Mouse (Mus musculus): Measurements from ENCODE around the gene Pex14.

Gene Pex14

DNA sequence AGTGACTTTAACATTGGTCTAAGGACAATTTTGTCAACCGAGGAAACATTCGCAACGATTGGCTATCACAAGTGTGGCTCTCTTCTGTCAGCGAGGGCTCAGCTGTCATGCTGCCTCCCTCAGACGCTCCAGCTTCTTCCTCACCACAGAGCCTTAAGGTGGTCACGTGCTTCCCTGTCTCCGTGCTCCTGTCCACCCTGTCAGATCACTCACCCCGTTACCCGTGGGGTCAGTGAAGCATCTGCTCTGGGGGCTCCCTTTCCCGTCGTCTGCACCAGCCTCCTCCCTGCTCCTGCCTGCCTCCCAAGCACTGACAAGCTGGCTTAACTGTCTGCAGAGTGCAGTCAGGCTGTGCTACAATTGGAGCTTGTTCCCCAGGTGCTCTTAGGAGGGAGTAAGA lies 119.8 kb downstream of the Pex14 start:
- DNase-seq = no peak

DNA sequence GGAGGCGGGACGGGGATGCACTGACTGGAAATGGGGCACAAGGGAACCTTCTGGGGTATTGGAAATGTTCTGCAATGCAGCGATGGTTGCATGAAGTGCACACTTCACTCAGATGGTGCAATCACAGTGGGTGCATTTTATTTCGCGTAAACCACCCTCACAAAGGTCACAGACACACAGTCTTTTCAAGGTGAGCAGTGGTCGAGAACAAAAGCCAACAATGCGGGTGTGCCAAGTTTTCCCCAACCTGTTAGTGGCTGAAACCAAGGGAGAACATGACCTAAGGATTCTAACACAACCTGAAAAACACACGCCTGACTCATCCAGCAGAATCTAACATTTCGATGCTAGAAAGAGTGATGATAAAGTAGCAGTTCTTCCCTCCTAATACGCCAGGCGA lies 120.8 kb downstream of the Pex14 start:
- DNase-seq = no peak

DNA sequence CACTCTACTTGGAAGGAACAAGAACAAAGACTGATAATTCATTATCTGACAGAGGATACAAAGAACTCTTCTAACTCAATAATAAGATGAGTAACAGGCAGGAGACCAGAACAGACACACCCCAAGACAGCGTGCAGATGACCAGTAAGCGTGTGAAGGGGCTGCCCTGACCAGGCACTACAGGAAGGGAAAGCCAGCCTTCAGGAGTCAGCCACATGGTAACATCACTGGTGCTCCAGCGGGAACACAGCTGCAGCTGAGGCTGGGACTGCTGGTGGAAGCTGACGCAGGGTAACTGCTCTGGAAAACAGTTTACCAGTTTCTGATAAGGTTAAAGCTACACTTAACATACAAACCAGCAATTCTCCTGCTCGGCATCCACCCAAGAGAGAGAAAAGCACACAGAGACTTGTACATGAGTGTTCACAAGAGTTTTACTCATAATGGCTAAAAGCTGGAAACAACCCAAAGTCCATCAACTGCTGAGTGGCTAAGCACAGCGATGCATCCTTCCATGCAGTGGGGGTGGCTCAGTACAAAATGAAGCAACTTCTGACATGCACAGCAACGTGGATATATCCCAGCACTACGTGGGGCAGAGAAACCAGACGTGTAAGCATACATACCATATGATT lies 121.3 kb downstream of the Pex14 start:
- no peak for DNase-seq

DNA sequence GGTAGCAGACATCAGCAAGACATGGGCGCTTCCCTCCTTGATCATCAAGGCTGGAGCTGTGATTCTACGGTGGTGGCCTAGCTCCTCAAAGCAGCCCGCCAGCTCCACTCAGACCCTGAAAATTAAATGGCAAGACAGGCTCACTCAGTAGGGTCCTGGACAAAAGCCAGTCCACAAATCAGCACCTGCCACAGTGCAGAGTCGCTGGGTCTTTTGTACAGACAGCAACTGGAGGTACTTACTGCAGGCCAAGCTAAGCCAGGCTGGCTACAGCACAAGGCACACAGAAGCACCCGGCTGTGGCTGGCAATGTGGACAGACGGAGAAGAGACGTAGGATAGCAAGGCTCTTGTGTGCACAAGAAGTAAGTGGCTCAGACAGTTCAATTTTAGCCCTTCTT lies 124.8 kb downstream of the Pex14 start:
- no peak for DNase-seq

DNA sequence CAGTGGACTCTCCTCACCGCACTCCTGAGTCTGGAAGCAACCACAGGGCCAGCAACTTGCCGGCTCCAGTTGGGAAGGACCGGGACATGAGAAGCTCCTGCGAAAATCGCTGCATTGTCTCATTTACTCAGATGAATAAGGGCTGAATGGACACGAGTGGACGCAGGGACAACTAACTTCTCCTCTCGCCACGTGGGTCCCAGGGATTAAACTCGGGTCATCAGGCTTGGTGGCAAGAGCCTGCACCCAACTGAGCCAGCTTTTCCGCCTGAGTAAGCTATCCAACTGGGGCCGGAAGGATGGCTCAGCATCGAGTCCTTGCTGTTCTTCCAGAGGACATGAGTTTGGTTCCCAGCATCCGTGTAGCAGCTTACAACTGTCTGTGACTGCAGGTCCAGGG lies 126.3 kb downstream of the Pex14 start:
- DNase-seq = peak; percentile 3

DNA sequence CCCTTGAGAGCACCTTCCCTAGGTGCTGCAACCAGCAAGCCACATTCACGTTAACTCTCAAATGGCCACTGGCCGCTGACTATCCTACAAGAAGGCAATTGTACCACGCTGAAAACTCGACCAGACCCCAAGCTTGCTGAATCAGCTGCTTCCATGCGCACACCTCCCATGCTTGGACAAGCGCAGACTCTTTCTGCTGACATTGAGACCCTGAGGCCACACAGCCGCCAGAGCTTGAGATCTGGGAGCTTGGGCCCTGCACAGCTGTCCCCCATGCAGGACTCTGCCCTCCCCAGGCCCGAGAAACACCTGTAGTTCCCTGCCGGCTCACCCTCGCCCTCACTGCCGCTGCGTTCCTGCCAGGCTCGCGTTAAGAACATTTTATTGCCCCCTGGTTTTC lies 127.0 kb downstream of the Pex14 start:
- DNase-seq = peak; percentile 27

DNA sequence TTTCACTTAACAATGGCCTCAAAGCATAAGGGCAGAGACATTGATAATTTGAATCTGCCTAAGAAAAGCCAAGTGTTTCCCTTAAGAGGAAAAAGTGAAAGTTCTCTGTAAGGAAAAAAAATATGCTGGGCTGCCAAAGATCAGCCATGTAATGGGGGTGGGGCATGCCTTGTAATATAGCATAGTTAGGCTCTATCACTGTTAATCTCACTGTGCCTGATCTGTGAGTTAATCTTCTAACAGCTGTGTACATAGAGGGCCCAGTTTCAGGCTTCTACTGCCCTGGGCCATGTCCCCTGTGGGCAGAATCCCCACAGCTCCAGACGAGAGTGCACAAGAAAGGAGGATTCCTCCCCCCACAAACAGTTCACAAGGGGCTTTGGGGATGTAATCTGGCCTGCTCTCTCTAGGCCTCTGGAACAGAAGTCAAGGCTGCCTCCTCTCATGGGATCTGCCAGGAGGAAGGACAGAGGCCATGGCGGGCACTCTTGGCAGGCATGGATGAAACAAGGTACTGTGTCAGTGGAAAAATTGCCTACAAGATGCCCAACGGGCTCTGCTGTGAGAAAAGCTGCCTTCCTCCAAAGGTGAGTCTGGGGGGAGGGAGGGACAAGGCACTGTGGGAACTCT lies 127.9 kb downstream of the Pex14 start:
- no peak for DNase-seq

DNA sequence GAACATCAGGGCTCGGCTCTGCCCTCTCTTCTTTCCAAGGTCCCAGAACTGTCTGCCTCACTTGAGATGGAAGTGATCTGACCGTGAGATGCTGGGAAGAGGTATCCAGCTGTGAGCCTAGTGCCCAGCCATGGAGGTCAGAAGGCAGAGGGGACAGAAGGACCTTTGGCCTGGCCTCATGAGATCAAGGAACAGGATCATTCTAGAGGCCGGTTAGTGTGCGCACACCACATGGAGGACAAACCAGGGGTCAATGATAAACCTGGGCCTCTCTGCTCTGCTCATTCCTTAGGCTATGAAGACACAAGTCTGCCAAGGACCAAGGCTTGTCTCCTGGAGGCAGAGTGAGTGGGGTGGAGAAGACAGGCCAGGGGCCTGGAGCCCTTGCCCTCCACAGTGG lies 128.9 kb downstream of the Pex14 start:
- no peak for DNase-seq

DNA sequence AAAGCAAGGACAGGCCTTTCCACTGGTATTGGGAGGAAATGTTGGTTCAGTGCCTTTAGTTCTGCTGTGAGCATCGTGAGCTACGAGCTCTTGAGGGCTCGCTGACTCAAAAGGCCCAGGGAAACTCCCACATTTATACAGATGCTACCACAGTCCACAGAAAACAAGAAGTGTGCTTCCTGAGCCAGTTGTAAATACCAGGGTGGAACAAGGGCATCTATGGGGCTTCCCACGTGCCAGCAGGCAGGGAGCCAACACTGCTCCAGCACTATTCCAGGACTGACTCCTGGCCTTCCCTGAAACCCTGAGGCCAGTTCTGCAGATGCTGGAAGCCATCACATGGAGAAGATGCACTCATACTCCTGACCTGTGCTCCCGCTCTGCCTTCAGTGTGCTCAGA lies 130.1 kb downstream of the Pex14 start:
- DNase-seq = no peak

DNA sequence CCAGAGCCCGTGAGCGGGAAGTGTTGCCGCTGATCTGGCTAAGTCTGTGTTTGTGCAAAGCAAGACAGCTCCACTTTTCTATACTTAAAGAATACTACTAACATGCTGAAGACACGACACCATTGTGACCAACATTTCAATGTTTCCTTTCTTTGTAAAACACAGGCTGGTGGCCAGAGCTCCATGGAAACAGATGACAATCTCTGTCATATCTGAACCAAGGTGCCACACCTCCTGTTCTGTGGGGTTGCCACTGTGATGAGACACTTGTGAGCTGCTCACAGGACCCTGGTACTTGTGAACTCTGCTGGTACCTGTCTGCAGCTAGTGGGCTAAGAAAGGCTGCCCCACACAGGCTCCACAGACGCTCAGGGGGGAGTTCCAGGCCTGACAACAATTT lies 130.8 kb downstream of the Pex14 start:
- no peak for DNase-seq

DNA sequence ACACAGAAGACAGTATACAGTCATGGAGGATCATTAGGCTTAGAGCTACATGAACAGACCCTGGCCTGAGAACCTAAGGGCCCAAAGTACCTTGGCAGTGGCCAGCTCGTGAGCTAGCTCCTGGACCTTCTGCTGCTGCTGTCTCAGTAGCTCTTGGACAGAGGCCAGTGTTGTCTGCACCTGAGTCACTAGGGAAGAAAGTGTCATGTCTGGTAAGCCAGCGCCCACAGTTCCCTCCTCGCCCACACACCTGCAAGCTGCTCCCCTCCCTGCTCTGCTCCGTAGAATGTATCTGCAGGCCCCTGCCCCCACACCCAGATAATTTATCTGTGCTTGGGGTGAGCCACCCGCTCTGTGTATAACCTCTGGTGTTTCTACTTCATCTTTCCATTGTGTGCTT lies 133.5 kb downstream of the Pex14 start:
- no peak for DNase-seq

DNA sequence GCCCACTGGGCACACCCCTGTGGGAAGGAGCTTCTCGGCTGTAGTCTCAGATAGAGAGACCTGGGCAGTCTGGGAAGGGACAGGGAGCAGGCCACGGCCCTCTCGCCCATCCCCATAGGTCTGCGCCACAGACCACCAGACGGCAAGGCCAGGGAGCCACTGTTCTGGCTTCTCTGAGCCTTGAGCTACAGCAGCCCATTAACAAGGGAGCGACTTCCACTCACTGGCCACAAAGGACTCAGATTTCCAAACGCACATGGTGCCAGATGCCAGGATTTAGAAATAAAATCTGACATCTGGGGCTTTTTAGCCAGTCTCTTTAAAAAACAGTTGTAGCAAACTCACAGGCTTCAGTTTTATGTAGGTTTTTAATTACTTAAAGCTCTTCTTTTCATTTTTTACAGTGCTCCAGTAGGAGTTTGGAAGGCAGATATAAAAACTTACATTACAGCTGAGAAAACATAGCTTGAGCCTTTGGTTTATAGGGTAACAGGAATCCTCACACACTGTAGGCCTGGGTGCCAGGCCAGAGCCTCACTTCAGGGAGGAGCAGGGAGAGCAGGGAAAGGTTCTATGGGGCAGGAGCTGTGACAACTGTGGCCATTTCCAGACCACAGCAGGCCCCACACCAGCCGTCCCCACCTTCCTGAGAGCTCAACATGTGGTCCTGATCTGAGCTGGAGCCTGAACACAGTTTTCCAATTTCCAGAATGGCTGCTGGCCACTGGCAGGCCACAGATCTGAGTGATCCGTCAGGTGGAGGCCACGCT lies 134.9 kb downstream of the Pex14 start:
- DNase-seq = no peak

DNA sequence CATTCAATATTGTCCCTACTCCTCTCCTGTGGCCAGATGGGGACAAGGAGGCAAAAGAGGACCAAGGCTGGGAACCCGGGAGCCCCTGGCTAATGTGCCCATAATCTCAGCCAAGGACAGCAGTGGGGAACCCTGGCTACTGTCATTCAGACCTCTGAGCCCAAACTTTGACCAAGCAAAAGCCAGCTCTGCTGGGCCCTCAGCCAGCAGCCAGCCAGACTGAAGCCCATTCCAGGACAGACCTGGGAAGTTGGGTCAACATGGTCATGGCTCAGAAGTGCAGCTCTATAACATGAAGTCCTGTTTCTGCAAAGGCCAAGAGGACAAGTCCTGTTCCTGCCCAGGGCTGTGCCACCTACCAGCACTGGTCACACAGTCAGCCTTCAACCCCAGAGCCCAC lies 137.6 kb downstream of the Pex14 start:
- DNase-seq = peak; percentile 62

DNA sequence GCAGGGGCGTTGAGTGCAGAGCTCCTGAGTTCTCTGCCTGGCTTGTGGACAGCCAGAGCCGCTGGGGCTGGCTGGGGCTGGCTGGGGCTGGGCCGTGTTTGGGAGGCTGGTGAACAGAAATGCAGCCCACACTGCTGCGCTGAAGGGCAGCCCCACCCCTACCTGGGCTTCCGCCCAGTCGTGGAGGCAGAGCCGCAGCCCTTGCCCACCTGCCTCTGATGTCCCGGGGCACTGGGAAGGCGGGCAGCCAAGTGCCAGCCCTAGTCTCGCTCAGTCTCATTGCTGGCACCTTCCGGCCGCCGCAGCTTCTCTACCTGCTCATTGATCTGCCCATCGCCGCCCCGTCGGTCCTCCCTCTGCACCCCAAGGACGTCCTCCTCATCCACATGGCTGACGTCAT lies 138.6 kb downstream of the Pex14 start:
- peak; percentile 60 for DNase-seq

DNA sequence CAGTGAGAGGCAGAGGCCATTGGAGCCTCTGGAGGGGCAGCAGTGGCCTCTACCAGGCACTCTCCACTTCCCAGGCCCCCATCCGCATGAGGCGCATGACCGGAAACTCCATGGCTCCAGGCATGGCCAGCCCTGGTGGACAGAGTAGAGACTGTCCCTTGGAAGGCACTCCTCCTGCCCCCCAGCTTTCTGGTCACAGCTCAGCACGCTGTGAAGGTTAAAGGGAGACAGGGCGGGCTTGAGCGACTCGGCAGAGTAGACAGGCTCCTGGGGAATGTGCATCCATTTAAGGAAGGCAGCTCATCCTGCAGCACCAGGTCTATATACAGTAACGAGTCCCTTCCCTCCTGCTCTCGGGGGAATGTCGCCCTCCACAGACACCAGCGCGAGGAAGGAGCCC lies 139.7 kb downstream of the Pex14 start:
- peak; percentile 79 for DNase-seq

DNA sequence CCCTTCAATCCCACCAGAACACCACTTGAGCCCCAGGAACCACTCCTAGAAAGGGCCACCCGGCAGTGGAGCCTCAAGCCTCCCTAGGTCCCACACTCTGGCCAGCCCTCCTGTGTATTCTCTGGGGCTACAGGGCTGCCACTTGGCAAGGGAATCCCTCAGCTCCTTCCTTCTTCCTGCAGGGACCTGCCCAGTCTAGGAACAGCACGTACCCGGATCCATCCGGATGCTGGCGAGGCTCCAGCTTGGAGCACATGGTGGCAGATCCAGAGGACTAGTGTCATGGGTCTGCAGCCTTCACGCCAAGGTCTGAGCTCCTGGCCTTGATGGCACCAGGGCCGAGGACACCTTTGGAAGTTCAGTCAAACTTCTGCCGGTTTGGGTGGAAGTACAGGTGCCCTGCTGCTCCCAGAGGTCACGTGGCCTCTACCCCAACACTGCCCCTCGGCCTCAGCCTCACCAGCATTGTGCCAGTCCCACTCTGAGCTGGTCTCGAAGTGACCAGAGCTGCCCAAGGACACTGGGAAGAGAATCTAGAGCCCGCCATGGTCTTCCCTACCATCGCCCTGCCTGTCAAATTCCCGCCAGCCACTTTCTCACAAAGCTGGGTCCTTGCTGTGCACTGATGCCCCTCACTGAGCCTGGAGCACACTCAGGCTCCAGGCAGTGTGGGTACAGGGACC lies 144.4 kb downstream of the Pex14 start:
- peak; percentile 83 for DNase-seq

DNA sequence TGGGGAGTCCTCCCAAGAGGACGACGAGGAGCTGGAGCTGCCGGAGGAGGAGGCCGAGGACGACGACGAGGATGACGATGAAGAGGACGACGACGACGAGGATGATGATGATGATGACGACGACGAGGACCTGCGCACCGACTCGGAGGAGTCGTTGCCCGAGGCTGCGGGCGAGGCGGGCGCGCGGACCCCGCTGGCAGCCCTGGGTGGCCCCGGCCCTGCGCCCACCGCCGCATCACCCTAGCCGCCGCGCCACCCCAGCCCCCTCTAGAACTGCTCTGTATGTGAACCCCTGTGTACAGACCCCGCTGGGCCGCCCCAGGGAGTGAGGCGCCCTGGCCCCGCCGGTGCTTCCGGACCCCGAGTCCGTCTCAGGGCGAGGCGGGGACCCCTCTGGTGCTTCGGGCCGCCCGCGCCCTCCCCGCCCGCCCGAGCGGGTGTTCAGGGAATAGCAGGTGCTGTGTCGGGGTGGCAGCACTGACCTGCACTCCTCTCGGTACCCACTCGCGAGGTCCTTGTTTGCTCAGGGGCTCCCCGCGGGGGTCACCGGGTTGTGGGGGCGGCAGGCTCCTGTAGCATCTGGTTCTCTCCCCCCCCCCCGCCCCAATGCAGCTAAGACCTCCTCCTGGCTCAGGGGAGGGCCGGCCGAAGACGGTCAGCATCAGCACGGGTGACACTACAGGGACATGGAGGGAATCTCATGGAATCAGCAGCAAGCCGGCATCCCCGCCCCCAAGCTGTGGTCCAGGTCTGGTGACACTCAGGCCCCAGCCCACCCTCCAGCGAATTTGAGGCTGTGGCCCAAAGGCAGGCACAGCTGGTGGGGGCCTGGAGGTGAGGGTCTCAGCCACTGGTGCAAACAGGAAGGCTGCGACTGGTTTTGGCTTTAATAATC lies 147.1 kb downstream of the Pex14 start:
- no peak for DNase-seq

DNA sequence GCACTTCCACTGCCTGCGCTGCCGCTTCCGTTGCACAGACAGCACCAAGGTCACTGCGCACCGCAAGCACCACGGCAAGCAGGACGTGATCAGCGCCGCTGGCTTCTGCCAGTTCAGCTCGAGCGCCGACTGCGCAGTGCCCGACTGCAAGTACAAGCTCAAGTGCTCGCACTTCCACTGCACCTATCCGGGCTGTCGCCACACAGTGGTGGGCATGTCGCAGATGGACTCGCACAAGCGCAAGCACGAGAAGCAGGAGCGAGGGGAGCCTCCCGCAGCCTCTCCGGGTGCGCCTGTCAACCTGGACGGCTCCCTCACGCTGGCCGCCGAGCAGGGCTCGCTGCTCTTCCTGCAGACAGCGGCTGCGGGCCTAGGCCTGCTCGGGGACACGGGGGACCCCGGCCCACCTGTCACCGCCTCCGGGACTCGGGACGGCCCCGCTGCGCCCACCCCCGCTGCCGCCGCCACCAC lies 147.8 kb downstream of the Pex14 start:
- no peak for DNase-seq

DNA sequence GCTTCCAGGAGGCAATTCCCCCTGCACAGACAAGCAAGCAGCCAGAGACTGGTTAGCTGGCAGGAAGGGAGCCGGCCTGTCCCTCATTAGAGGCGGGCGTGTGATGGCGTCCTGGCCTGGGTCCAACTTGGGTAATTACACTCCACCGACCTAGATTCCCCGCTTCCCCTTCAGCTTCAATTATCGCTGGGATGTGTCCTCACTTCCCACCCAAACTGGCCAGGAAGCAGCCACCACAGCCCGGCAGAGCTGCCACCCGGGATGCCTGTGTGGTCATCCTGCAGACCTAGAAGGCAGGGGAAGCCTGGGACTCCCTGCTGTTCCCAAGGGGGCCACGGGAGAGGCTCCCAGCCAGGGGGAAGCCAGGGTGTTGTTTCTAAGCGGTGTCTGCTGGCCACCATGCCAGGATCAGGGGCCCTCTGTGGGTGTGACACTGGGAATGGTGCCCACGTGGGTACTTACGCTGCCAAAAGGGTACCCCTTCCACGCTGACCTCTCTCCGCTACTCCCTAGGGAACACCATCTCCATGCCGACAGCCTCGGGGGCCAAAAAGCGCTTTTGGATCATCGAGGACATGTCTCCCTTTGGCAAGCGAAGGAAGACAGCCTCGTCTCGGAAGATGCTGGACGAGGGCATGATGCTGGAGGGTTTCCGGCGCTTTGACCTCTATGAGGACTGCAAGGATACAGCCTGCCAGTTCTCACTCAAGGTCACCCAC lies 148.6 kb downstream of the Pex14 start:
- DNase-seq = no peak

DNA sequence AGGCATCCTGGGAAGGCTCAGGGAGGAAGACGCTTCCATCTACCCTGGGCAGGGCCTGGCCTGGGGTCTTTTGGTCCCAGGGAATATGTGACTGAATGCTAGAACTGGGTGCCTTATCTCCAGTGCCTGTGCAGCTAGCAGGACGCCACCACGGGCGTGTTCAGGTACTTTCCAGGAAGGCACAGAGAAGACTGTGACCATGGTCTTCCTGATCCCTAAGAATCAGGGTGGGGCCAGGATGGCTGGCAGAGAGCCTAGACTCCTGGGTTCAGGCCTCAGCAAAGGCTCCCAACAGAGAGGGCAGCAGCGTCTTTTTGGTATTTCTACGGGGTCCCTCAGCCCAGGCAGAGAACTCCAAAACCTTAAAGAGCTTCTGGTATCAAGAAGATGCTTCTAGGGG lies 149.2 kb downstream of the Pex14 start:
- DNase-seq = no peak

DNA sequence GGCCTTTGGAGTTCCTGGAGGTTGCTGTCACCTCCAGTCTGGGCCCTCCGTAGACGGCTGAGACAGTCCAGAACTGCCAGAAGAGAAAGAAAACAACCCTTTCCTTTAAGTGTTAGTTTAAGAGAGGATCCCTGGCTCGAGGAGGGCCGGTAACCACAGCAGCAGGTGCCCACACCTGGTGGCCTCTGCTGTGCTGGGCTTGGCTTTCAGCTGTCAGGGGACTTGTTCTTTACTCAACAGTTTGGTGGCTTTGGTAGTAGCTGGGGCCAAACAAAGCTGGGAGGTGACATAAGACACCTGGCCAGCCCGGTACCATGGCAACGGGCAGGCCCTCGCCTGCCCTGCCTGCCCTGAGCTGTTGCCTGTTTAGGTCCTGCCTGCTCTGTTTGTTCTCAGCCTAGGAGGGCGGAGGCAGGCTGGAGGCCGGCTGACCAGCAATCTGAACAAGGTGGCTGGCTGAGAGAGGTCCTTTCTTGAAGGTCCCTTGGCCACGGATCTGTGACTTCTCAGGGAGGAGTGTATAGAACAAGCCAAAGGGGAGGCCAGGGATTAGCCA lies 151.8 kb downstream of the Pex14 start:
- DNase-seq = peak; percentile 81

DNA sequence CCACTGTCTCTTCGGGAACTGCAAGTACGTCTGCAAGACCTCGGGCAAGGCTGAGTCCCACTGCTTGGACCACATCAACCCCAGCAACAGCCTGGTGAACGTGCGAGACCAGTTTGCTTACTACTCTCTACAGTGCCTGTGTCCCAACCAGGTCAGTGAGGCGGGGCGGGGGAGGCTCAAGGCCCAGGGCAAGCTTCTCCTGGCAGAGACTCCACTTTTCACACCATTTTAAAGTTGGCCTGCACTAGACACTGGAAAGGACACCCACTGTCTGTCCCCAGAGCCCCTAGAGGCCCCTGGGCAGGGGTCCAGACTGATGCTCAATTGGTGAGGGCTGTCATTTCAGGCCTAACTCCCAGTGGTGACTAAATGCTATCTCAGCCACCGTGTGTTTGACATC lies 153.6 kb downstream of the Pex14 start:
- DNase-seq = no peak

Data from kidney, adult 11 months (tissue).